Mouse (Mus musculus) CH12.LX (cell line): ENCODE results near the gene Trappc13.

Source experiments
- CTCF ChIP-seq, 2 experiments: IDR thresholded peaks in 1 of 2; conservative IDR thresholded peaks in 1 of 2; 2 replicates each; pipeline ENCODE4 v1.5.1; 2011 to 2012; ENCODE audit warnings: low read depth in 2 of 2, low read length in 2 of 2, improper control_type of control experiment in 1 of 2, inconsistent platforms in 1 of 2, mild to moderate bottlenecking in 1 of 2, moderate library complexity in 1 of 2
- EP300 ChIP-seq: IDR thresholded peaks from 2 replicates; pipeline ENCODE4 v1.6.1; 2011; ENCODE audit warnings: low read length, improper control_type of control experiment
- POLR2A ChIP-seq: IDR thresholded peaks from 2 replicates; pipeline ENCODE4 v1.6.1; 2011; ENCODE audit warnings: low read depth, mild to moderate bottlenecking, improper control_type of control experiment, low read length

GRCm38 (mm10) chr13:104112266-104112900, 65.9 kb downstream of the Trappc13 start:
- TF ChIP-seq CTCF (conservative IDR thresholded peaks at IDR 0.05 in 1 of 2, IDR thresholded peaks at IDR 0.05 in 1 of 2; ENCODE audit: low read depth in 2 of 2, low read length in 2 of 2): no peak
- no peak for TF ChIP-seq EP300
- no peak for TF ChIP-seq POLR2A
